In the genomic region with DNA sequence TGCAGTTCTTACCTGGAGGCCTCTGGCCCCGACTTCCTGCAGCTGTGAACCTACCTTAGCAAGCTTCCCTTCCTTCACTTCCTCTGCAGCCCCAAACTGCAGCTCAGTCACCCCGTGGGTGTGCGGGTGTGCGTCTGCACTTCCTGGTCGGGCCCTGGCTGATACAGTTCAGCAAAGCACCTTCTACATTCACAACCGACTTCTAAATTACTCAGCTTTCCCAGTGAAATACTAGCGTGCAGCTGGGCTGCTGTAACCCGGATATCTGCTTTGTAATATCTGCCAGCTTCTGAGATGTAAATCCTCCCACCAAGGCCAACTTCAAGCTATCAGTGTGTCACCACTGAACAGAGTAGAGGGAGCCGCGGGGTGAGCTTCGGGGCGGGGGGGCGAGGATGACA, we compare ENCODE assay signal across 9 mouse cellular contexts. TPM values are rescaled to one million over a fixed set of nuclear protein-coding genes. Genes with fewer than 3 reads are reported as not detected.
DNase-seq lines count a peak whose midpoint lies in the region; ATAC-seq lines count a peak whose summit lies in the region.
"Had no signal": no experiment of that assay in that cellular context is flagged by ENCODE, and none has a peak within 500 bp of the region (broad histone marks: within the 10 kb centered on the region; RNA-seq: fewer than 3 reads in every experiment).

No protein-coding gene starts in this region.

- H3K36me3 ChIP-seq in midbrain, embryonic 10.5 days: peaks cover 64% of the 10 kb centered on the region
- peaks cover 15% of the 10 kb centered on the region for H3K36me3 ChIP-seq in midbrain, embryonic 16.5 days (ENCODE audit: control insufficient read depth, insufficient read depth, low read length)
- H3K36me3 ChIP-seq in embryonic facial prominence, embryonic 15.5 days: peaks cover 39% of the 10 kb centered on the region
- peaks cover 17% of the 10 kb centered on the region for H3K36me3 ChIP-seq in limb, embryonic 11.5 days (ENCODE audit: control insufficient read depth, insufficient read depth, low read length)

- peaks cover 14% of the 10 kb centered on the region for H3K4me1 ChIP-seq in midbrain, embryonic 10.5 days
- peaks cover 2% of the 10 kb centered on the region; the same call in 1 of the 2 replicates for H3K4me1 ChIP-seq in midbrain, embryonic 16.5 days (ENCODE audit: control insufficient read depth, insufficient read depth, low read length)
- peaks cover 15% of the 10 kb centered on the region for H3K4me1 ChIP-seq in embryonic facial prominence, embryonic 15.5 days
- 0 out of 2 replicates have a peak, but pooled peaks cover 4% of the 10 kb centered on the region for H3K4me1 ChIP-seq in limb, embryonic 11.5 days (ENCODE audit: control insufficient read depth, insufficient read depth, low read length)

- no peak overlapping the region for H3K4me2 ChIP-seq in midbrain, embryonic 16.5 days (ENCODE audit: low read length)
- no peak overlapping the region for H3K4me2 ChIP-seq in embryonic facial prominence, embryonic 15.5 days (replicated peaks)
- no peak overlapping the region for H3K4me2 ChIP-seq in limb, embryonic 11.5 days (ENCODE audit: low read depth, severe bottlenecking)
- H3K4me2 ChIP-seq: neural tube, embryonic 12.5 days had no signal

- intact Hi-C loops in left cerebral cortex, postnatal 14 days (cut with DNase I): loop anchor here (10.0 kb wide), 1 partner anchor 265 kb away; no protein-coding TSS in a partner anchor

- no peak for ATAC-seq in midbrain, embryonic 16.5 days
- no peak for ATAC-seq in embryonic facial prominence, embryonic 15.5 days (ENCODE audit: insufficient number of reproducible peaks, low FRiP score, low TSS enrichment, low read depth)
- ATAC-seq in limb, embryonic 11.5 days (ENCODE audit: insufficient number of reproducible peaks, low FRiP score, low TSS enrichment, low read depth): no peak

- H3K9ac ChIP-seq in midbrain, embryonic 16.5 days (ENCODE audit: low read depth, low read length): no peak overlapping the region
- no peak overlapping the region for H3K9ac ChIP-seq in embryonic facial prominence, embryonic 15.5 days
- H3K9ac ChIP-seq in limb, embryonic 11.5 days (ENCODE audit: low read length): peak overlapping the region; percentile 37; the same call in 1 of the 2 replicates
- H3K9ac ChIP-seq: neural tube, embryonic 12.5 days had no signal

- no peak overlapping the region for H3K4me3 ChIP-seq in midbrain, embryonic 10.5 days
- H3K4me3 ChIP-seq in midbrain, embryonic 16.5 days (ENCODE audit: low read depth, low read length): no peak overlapping the region
- H3K4me3 ChIP-seq in embryonic facial prominence, embryonic 15.5 days (replicated peaks): no peak overlapping the region
- no peak overlapping the region for H3K4me3 ChIP-seq in limb, embryonic 11.5 days (ENCODE audit: low read depth, low read length)
- H3K4me3 ChIP-seq: neural tube, embryonic 12.5 days had no signal

- H3K27ac ChIP-seq in midbrain, embryonic 10.5 days (replicated peaks): peak overlapping the region; percentile 64; the same call in 1 of the 2 replicates
- no peak overlapping the region for H3K27ac ChIP-seq in midbrain, embryonic 16.5 days (ENCODE audit: low read length)
- peak overlapping the region; percentile 86 for H3K27ac ChIP-seq in embryonic facial prominence, embryonic 15.5 days (replicated peaks)
- peak overlapping the region; percentile 59; the same call in 1 of the 2 replicates for H3K27ac ChIP-seq in limb, embryonic 11.5 days (replicated peaks; ENCODE audit: low read depth, low read length)
- H3K27ac ChIP-seq: neural tube, embryonic 12.5 days had no signal

- no peaks in the 10 kb centered on the region for H3K9me3 ChIP-seq in midbrain, embryonic 10.5 days (replicated peaks)
- no peaks in the 10 kb centered on the region for H3K9me3 ChIP-seq in midbrain, embryonic 16.5 days (replicated peaks; ENCODE audit: control insufficient read depth, low read length, poor library complexity, severe bottlenecking)
- no peaks in the 10 kb centered on the region for H3K9me3 ChIP-seq in embryonic facial prominence, embryonic 15.5 days (replicated peaks)
- H3K9me3 ChIP-seq in limb, embryonic 11.5 days (ENCODE audit: control insufficient read depth, low read length): no peaks in the 10 kb centered on the region
- H3K9me3 ChIP-seq: neural tube, embryonic 12.5 days had no signal

- no peaks in the 10 kb centered on the region for H3K27me3 ChIP-seq in midbrain, embryonic 10.5 days (ENCODE audit: low read depth, poor library complexity, severe bottlenecking)
- no peaks in the 10 kb centered on the region for H3K27me3 ChIP-seq in midbrain, embryonic 16.5 days (ENCODE audit: control insufficient read depth, insufficient read depth, low read depth, low read length)
- no peaks in the 10 kb centered on the region for H3K27me3 ChIP-seq in embryonic facial prominence, embryonic 15.5 days
- H3K27me3 ChIP-seq in limb, embryonic 11.5 days (ENCODE audit: control insufficient read depth, insufficient read depth, low read length): no peaks in the 10 kb centered on the region
- H3K27me3 ChIP-seq: neural tube, embryonic 12.5 days had no signal

- 82% methylated on average over 13 of the region's 13 CpGs for WGBS in midbrain, embryonic 10.5 days
- 86% methylated on average over 13 of the region's 13 CpGs for WGBS in midbrain, embryonic 16.5 days
- 67% methylated on average over 13 of the region's 13 CpGs for WGBS in embryonic facial prominence, embryonic 15.5 days
- WGBS in limb, embryonic 11.5 days: 86% methylated on average over 13 of the region's 13 CpGs

- DNase-seq in midbrain, embryonic 10.5 days (ENCODE audit: low spot score): no peak
- no peak for DNase-seq in limb, embryonic 11.5 days (ENCODE audit: low spot score)
- DNase-seq in spleen, adult 18-20 months: peak; percentile 68 to 69
- DNase-seq in left cerebral cortex, postnatal 14 days (ENCODE audit: low spot score in 2 of 2): no peak
- DNase-seq in cerebellum, postnatal 14 days: no peak
- DNase-seq in embryo, embryonic 10 days (ENCODE audit: low spot score): no peak

RNA-seq across cellular contexts. Expression of a gene that starts 11.2 kb away (rescaled TPM):
- polyA plus RNA-seq in midbrain, embryonic 10.5 days (2016; fragmentation: Nextera tagmentation; extraction: Ambion mirVana): 48.0 and 50.2 TPM in 2 replicates
- 35.1 and 36.3 TPM in 2 replicates for polyA plus RNA-seq in midbrain, embryonic 16.5 days (2015; fragmentation: Nextera tagmentation; extraction: Ambion mirVana)
- 28.6 and 29.4 TPM in 2 replicates for polyA plus RNA-seq in embryonic facial prominence, embryonic 15.5 days (2015; fragmentation: Nextera tagmentation; extraction: Ambion mirVana)
- 36.1 and 41.3 TPM in 2 replicates for polyA plus RNA-seq in limb, embryonic 11.5 days (2014; fragmentation: Nextera tagmentation; extraction: Ambion mirVana)
- total RNA-seq in left cerebral cortex, postnatal 14 days (2021): 10 to 100 TPM; 26.8 to 28.3 TPM

RNA-seq across cellular contexts. Expression of a gene that starts 15.0 kb away (rescaled TPM):
- 7.0 and 7.4 TPM in 2 replicates for polyA plus RNA-seq in midbrain, embryonic 10.5 days (2016; fragmentation: Nextera tagmentation; extraction: Ambion mirVana)
- polyA plus RNA-seq in midbrain, embryonic 16.5 days (2015; fragmentation: Nextera tagmentation; extraction: Ambion mirVana): 4.6 and 5.9 TPM in 2 replicates
- polyA plus RNA-seq in embryonic facial prominence, embryonic 15.5 days (2015; fragmentation: Nextera tagmentation; extraction: Ambion mirVana): 8.4 and 9.0 TPM in 2 replicates
- polyA plus RNA-seq in limb, embryonic 11.5 days (2014; fragmentation: Nextera tagmentation; extraction: Ambion mirVana): 8.1 TPM in 2 replicates
- total RNA-seq in left cerebral cortex, postnatal 14 days (2021): 1 to 10 TPM; 5.4 to 5.5 TPM

RNA-seq across cellular contexts. Expression of a gene that starts 29.1 kb away (rescaled TPM):
- 2.5 and 2.9 TPM in 2 replicates for polyA plus RNA-seq in midbrain, embryonic 10.5 days (2016; fragmentation: Nextera tagmentation; extraction: Ambion mirVana)
- polyA plus RNA-seq in midbrain, embryonic 16.5 days (2015; fragmentation: Nextera tagmentation; extraction: Ambion mirVana): 4.0 TPM in 2 replicates
- 1.9 and 2.4 TPM in 2 replicates for polyA plus RNA-seq in embryonic facial prominence, embryonic 15.5 days (2015; fragmentation: Nextera tagmentation; extraction: Ambion mirVana)
- polyA plus RNA-seq in limb, embryonic 11.5 days (2014; fragmentation: Nextera tagmentation; extraction: Ambion mirVana): 5.4 and 5.5 TPM in 2 replicates
- total RNA-seq in left cerebral cortex, postnatal 14 days (2021): 10 to 100 TPM; 10.3 to 10.8 TPM

RNA-seq across cellular contexts. Expression of a gene that starts 57.7 kb away (rescaled TPM):
- 195 and 207 TPM in 2 replicates for polyA plus RNA-seq in midbrain, embryonic 10.5 days (2016; fragmentation: Nextera tagmentation; extraction: Ambion mirVana)
- 156 and 157 TPM in 2 replicates for polyA plus RNA-seq in midbrain, embryonic 16.5 days (2015; fragmentation: Nextera tagmentation; extraction: Ambion mirVana)
- polyA plus RNA-seq in embryonic facial prominence, embryonic 15.5 days (2015; fragmentation: Nextera tagmentation; extraction: Ambion mirVana): 205 and 222 TPM in 2 replicates
- polyA plus RNA-seq in limb, embryonic 11.5 days (2014; fragmentation: Nextera tagmentation; extraction: Ambion mirVana): 189 and 191 TPM in 2 replicates
- total RNA-seq in left cerebral cortex, postnatal 14 days (2021): 10 to 100 TPM; 54.9 to 62.4 TPM

Comparison
In these comparisons a context has a peak if more than half of its experiments do, and no peak if none do; other contexts are left out.
1. DNase-seq: peak in spleen, adult 18-20 months (2 of 2); none in midbrain, embryonic 10.5 days (single experiment), limb, embryonic 11.5 days (single experiment), left cerebral cortex, postnatal 14 days (0 of 2), cerebellum, postnatal 14 days (0 of 2) and embryo, embryonic 10 days (single experiment).